Mouse (Mus musculus): Measurements from ENCODE around the gene Diexf. TPM values are rescaled to one million over a fixed set of nuclear protein-coding genes. Genes with fewer than 3 reads are reported as not detected.

Gene Diexf
- polyA plus RNA-seq, 1 experiment from 2014 or later = 4.0 TPM

- Histone ChIP-seq H3K4me3 (replicated peaks; ENCODE audit: low read depth, low read length) (no peak overlapping the region), H3K4me1 (replicated peaks; ENCODE audit: insufficient read depth, low read length) (no peaks in the 10 kb centered on the region), H3K27ac (no peak overlapping the region), H3K9me3 (replicated peaks; ENCODE audit: low read length) (no peaks in the 10 kb centered on the region), H3K36me3 (ENCODE audit: insufficient read depth, low read length) (peaks cover 50% of the 10 kb centered on the region), H3K27me3 (ENCODE audit: insufficient read depth, low read length) (no peaks in the 10 kb centered on the region), H3K4me2 (ENCODE audit: low read length) (no peak overlapping the region), H3K9ac (ENCODE audit: low read depth, low read length) (no peak overlapping the region)
- TF ChIP-seq CTCF (IDR thresholded peaks at IDR 0.05; ENCODE audit: low read depth) = no peak
- WGBS = 88% methylated on average over 6 of the region's 6 CpGs
- DNase-seq (ENCODE audit: low spot score) = no peak
- ATAC-seq (replicated peaks; ENCODE audit: low FRiP score, low read depth) = no peak
Measured at GRCm38 (mm10) chr1:193123290-193123689, 6.8 kb downstream of the Diexf start.

DNA sequence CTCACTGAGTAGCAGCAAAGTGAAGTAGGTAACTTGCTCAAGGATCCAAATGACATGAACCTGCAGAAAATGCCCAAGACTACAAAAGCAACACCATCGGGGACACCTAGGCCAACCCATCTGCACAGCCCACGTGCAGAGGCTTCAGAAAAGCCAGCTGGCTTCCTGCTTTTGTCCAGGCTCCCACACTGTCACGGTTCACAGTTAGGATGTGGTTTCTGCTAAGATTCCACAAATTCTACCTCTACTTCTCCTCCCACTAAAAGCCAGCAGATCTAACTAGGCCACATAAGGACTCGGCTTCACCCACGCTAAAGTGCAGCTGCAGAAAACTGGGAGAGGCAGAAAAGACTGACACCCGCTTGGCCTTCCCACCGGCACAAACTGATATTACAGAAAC is 7.3 kb downstream of the Diexf start:
- H3K9me3 ChIP-seq (replicated peaks; ENCODE audit: low read length) = no peaks in the 10 kb centered on the region
- ATAC-seq (replicated peaks; ENCODE audit: low FRiP score, low read depth) = no peak
- peaks cover 55% of the 10 kb centered on the region for H3K36me3 ChIP-seq (ENCODE audit: insufficient read depth, low read length)
- H3K4me3 ChIP-seq (replicated peaks; ENCODE audit: low read depth, low read length) = no peak overlapping the region
- no peaks in the 10 kb centered on the region for H3K27me3 ChIP-seq (ENCODE audit: insufficient read depth, low read length)
- 92% methylated on average over 7 of the region's 7 CpGs for WGBS
- TF ChIP-seq CTCF (IDR thresholded peaks at IDR 0.05; ENCODE audit: low read depth) = no peak
- H3K27ac ChIP-seq = no peak overlapping the region
- no peak overlapping the region for H3K4me2 ChIP-seq (ENCODE audit: low read length)
- no peaks in the 10 kb centered on the region for H3K4me1 ChIP-seq (replicated peaks; ENCODE audit: insufficient read depth, low read length)
- H3K9ac ChIP-seq (ENCODE audit: low read depth, low read length) = no peak overlapping the region
- DNase-seq (ENCODE audit: low spot score) = no peak

- ATAC-seq (replicated peaks; ENCODE audit: low FRiP score, low read depth) = no peak
- 96% methylated on average over 9 of the region's 9 CpGs for WGBS
Measured at GRCm38 (mm10) chr1:193112093-193112492, 18.0 kb downstream of the Diexf start.

GRCm38 (mm10) chr1:193102996-193103395 is 27.1 kb downstream of the Diexf start:
- H3K27ac ChIP-seq = no peak overlapping the region
- H3K27me3 ChIP-seq (ENCODE audit: insufficient read depth, low read length) = no peaks in the 10 kb centered on the region
- no peak overlapping the region for H3K9ac ChIP-seq (ENCODE audit: low read depth, low read length)
- WGBS = 83% methylated on average over 3 of the region's 3 CpGs
- TF ChIP-seq CTCF (IDR thresholded peaks at IDR 0.05; ENCODE audit: low read depth) = no peak
- ATAC-seq (replicated peaks; ENCODE audit: low FRiP score, low read depth) (no peak), DNase-seq (ENCODE audit: low spot score) (no peak)
- H3K4me1 ChIP-seq (replicated peaks; ENCODE audit: insufficient read depth, low read length) = no peaks in the 10 kb centered on the region
- no peaks in the 10 kb centered on the region for H3K9me3 ChIP-seq (replicated peaks; ENCODE audit: low read length)
- no peak overlapping the region for H3K4me2 ChIP-seq (ENCODE audit: low read length)
- no peak overlapping the region for H3K4me3 ChIP-seq (replicated peaks; ENCODE audit: low read depth, low read length)
- peaks cover 23% of the 10 kb centered on the region for H3K36me3 ChIP-seq (ENCODE audit: insufficient read depth, low read length)

More at GRCm38 (mm10) chr1:193112093-193112492, 18.0 kb downstream of the Diexf start:
- Histone ChIP-seq H3K36me3 (ENCODE audit: insufficient read depth, low read length) (peaks cover 74% of the 10 kb centered on the region), H3K4me2 (ENCODE audit: low read length) (no peak overlapping the region), H3K27ac (no peak overlapping the region), H3K9ac (ENCODE audit: low read depth, low read length) (no peak overlapping the region), H3K9me3 (replicated peaks; ENCODE audit: low read length) (no peaks in the 10 kb centered on the region), H3K27me3 (ENCODE audit: insufficient read depth, low read length) (no peaks in the 10 kb centered on the region), H3K4me1 (replicated peaks; ENCODE audit: insufficient read depth, low read length) (no peaks in the 10 kb centered on the region), H3K4me3 (replicated peaks; ENCODE audit: low read depth, low read length) (no peak overlapping the region)
- no peak for TF ChIP-seq CTCF (IDR thresholded peaks at IDR 0.05; ENCODE audit: low read depth)
- no peak for DNase-seq (ENCODE audit: low spot score)

- ATAC-seq (replicated peaks; ENCODE audit: low FRiP score, low read depth) (no peak), DNase-seq (ENCODE audit: low spot score) (no peak)
- Histone ChIP-seq H3K9ac (ENCODE audit: low read depth, low read length) (no peak overlapping the region), H3K27me3 (ENCODE audit: insufficient read depth, low read length) (no peaks in the 10 kb centered on the region), H3K36me3 (ENCODE audit: insufficient read depth, low read length) (peaks cover 22% of the 10 kb centered on the region), H3K4me2 (ENCODE audit: low read length) (no peak overlapping the region), H3K9me3 (replicated peaks; ENCODE audit: low read length) (no peaks in the 10 kb centered on the region), H3K4me3 (replicated peaks; ENCODE audit: low read depth, low read length) (no peak overlapping the region), H3K4me1 (replicated peaks; ENCODE audit: insufficient read depth, low read length) (no peaks in the 10 kb centered on the region), H3K27ac (no peak overlapping the region)
- no peak for TF ChIP-seq CTCF (IDR thresholded peaks at IDR 0.05; ENCODE audit: low read depth)
- 90% methylated on average over 5 of the region's 5 CpGs for WGBS
Measured at GRCm38 (mm10) chr1:193102556-193102955, 27.5 kb downstream of the Diexf start.

GRCm38 (mm10) chr1:193102029-193102428 is 28.0 kb downstream of the Diexf start:
- Histone ChIP-seq H3K4me2 (ENCODE audit: low read length) (no peak overlapping the region), H3K9me3 (replicated peaks; ENCODE audit: low read length) (no peaks in the 10 kb centered on the region), H3K4me1 (replicated peaks; ENCODE audit: insufficient read depth, low read length) (no peaks in the 10 kb centered on the region), H3K9ac (ENCODE audit: low read depth, low read length) (no peak overlapping the region), H3K36me3 (ENCODE audit: insufficient read depth, low read length) (peaks cover 17% of the 10 kb centered on the region), H3K27me3 (ENCODE audit: insufficient read depth, low read length) (no peaks in the 10 kb centered on the region), H3K27ac (no peak overlapping the region), H3K4me3 (replicated peaks; ENCODE audit: low read depth, low read length) (no peak overlapping the region)
- no peak for ATAC-seq (replicated peaks; ENCODE audit: low FRiP score, low read depth)
- WGBS = 49% methylated on average over 4 of the region's 4 CpGs
- TF ChIP-seq CTCF (IDR thresholded peaks at IDR 0.05; ENCODE audit: low read depth) = no peak
- no peak for DNase-seq (ENCODE audit: low spot score)

GRCm38 (mm10) chr1:193098946-193099345 is 31.1 kb downstream of the Diexf start:
- ATAC-seq (replicated peaks; ENCODE audit: low FRiP score, low read depth) (no peak), DNase-seq (ENCODE audit: low spot score) (no peak)
- Histone ChIP-seq H3K4me3 (replicated peaks; ENCODE audit: low read depth, low read length) (no peak overlapping the region), H3K4me2 (ENCODE audit: low read length) (no peak overlapping the region), H3K9ac (ENCODE audit: low read depth, low read length) (no peak overlapping the region), H3K27ac (no peak overlapping the region), H3K36me3 (ENCODE audit: insufficient read depth, low read length) (0 out of 2 replicates have a peak, but pooled peaks cover 2% of the 10 kb centered on the region), H3K9me3 (replicated peaks; ENCODE audit: low read length) (no peaks in the 10 kb centered on the region), H3K27me3 (ENCODE audit: insufficient read depth, low read length) (no peaks in the 10 kb centered on the region), H3K4me1 (replicated peaks; ENCODE audit: insufficient read depth, low read length) (no peaks in the 10 kb centered on the region)
- TF ChIP-seq CTCF (IDR thresholded peaks at IDR 0.05; ENCODE audit: low read depth) = no peak
- WGBS = 81% methylated on average over 3 of the region's 3 CpGs
